Mouse (Mus musculus) ES-Bruce4 (cell line): ENCODE results near the gene Tbc1d23.

Source experiments
- CTCF ChIP-seq: IDR thresholded peaks from one replicate; pipeline ENCODE4 v1.8.1; 2011; ENCODE audit warnings: low read depth, low read length
- EP300 ChIP-seq: IDR thresholded peaks from 2 replicates; pipeline ENCODE4 v1.6.1; 2011; ENCODE audit warnings: low read depth, low read length; ENCODE audit not compliant: insufficient read depth
- POLR2A ChIP-seq: IDR thresholded peaks from one replicate; pipeline ENCODE4 v1.8.1; 2011; ENCODE audit warnings: low read length; ENCODE audit not compliant: insufficient read depth

DNA sequence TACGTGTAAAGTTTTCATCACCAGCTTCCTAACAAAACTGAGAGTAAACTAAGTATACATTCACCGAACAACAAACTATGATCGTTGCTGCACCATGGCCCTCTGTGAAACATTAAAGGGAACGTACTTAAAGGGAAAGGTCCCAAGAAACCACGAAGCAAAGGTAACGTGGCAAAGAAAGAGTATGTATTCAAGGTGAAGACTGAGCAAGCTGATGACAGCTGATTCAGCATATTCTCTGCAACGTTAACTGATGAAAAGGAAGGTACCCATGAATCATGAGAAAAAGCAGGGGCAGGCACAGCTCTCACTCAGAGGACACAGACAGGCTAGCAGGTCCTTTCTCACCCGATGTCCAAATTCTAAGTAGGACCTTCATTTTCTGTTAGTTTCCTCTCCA, 40.9 kb downstream of the Tbc1d23 start:
- TF ChIP-seq CTCF (no peak), POLR2A (no peak), EP300 (no peak)
